Mouse (Mus musculus): ENCODE results near the gene Ccnt2. TPM values are rescaled to one million over a fixed set of nuclear protein-coding genes. Genes with fewer than 3 reads are reported as not detected.

The Ccnt2 gene
- polyA plus RNA-seq, 1 experiment from 2014 or later = 15.8 TPM

DNA sequence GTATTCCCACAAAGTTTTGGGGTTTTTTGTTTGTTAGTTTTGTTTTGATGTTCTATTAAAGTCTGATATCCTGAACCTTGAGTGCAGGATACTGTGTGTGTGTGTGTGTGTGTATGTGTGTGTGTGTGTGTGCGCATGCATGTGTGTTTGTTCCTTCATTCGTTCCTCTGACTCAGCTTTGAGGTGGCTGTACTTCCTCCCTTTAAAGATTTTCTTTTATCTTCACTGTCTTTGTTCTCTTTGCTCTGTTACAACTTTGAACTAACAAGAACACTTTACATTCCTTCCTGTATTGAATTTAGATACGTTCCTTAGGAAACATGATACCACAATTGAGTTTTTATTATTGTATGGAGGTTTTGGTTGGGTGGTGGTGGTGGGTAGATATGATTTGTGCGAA is 22.4 kb downstream of the Ccnt2 start:
- no peaks in the 10 kb centered on the region for H3K9me3 ChIP-seq (ENCODE audit: low read length)
- H3K27me3 ChIP-seq (ENCODE audit: insufficient read depth, low read length) = no peaks in the 10 kb centered on the region
- no peak overlapping the region for H3K27ac ChIP-seq (ENCODE audit: low read depth)
- peaks cover 32% of the 10 kb centered on the region for H3K36me3 ChIP-seq (replicated peaks; ENCODE audit: insufficient read depth, low read length)
- no peak overlapping the region for H3K9ac ChIP-seq (replicated peaks)
- DNase-seq (no peak), ATAC-seq (no peak)
- no peak overlapping the region for H3K4me3 ChIP-seq (ENCODE audit: low read depth, low read length)
- no peaks in the 10 kb centered on the region; the same call in none of the 2 replicates for H3K4me1 ChIP-seq (ENCODE audit: insufficient read depth)
- WGBS (ENCODE audit: insufficient replicate concordance) = 65% methylated on average over 4 of the region's 4 CpGs
- TF ChIP-seq EP300 (IDR thresholded peaks at IDR 0.05; ENCODE audit: low read depth) (no peak), CTCF (IDR thresholded peaks at IDR 0.05; ENCODE audit: low read depth) (no peak)
- no peak overlapping the region for H3K4me2 ChIP-seq (ENCODE audit: low read depth, low read length)

DNA sequence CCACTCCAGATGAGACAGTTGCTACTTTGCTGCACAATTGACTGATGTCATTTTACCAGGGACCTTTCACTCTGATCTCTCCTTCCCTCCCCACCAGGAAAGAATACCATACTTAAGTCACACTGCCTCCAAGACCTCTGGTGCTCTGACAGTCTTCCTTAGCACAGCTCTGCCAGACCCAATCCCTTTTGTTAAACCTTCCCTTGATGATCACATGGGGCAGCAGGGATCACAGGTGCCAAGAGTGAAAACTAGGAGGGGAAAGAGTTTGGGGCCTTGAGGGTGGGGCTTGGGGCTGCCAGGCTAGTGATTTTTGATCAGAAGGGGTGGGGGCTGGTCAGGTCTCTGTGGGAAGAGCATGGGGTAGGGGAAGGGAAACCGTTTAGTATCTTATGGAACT is 22.8 kb downstream of the Ccnt2 start:
- ATAC-seq (no peak), DNase-seq (no peak)
- Histone ChIP-seq H3K9me3 (ENCODE audit: low read length) (no peaks in the 10 kb centered on the region), H3K4me1 (ENCODE audit: insufficient read depth) (no peaks in the 10 kb centered on the region; the same call in none of the 2 replicates), H3K36me3 (replicated peaks; ENCODE audit: insufficient read depth, low read length) (peaks cover 33% of the 10 kb centered on the region), H3K27me3 (ENCODE audit: insufficient read depth, low read length) (no peaks in the 10 kb centered on the region), H3K9ac (replicated peaks) (no peak overlapping the region), H3K4me2 (ENCODE audit: low read depth, low read length) (no peak overlapping the region), H3K27ac (ENCODE audit: low read depth) (no peak overlapping the region), H3K4me3 (ENCODE audit: low read depth, low read length) (no peak overlapping the region)
- WGBS (ENCODE audit: insufficient replicate concordance) = 72% methylated on average over 1 of the region's 1 CpGs
- TF ChIP-seq CTCF (IDR thresholded peaks at IDR 0.05; ENCODE audit: low read depth) = no peak
- TF ChIP-seq EP300 (IDR thresholded peaks at IDR 0.05; ENCODE audit: low read depth) = no peak

DNA sequence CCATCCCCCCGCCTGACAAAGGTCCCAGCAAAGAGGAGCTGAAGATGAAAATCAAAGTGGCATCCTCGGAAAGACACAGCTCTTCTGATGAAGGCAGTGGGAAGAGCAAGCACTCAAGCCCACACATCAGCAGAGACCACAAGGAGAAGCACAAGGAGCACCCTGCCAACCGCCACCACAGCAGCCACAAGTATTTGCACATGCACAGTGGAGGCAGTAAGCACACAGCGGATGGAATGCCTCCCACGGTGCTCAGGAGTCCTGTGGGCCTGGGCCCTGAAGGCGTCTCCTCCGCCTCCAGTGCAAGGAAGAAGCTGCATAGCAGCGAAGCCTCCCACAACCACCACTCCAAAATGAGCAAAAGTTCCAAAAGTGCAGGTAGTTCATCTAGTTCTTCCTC is 29.0 kb downstream of the Ccnt2 start:
- no peak for ATAC-seq
- TF ChIP-seq CTCF (IDR thresholded peaks at IDR 0.05; ENCODE audit: low read depth) (no peak), EP300 (IDR thresholded peaks at IDR 0.05; ENCODE audit: low read depth) (no peak)
- H3K4me1 ChIP-seq (ENCODE audit: insufficient read depth) = no peaks in the 10 kb centered on the region
- H3K4me3 ChIP-seq (ENCODE audit: low read depth, low read length) = no peak overlapping the region
- no peak overlapping the region for H3K9ac ChIP-seq (replicated peaks)
- peaks cover 55% of the 10 kb centered on the region for H3K36me3 ChIP-seq (replicated peaks; ENCODE audit: insufficient read depth, low read length)
- H3K27me3 ChIP-seq (ENCODE audit: insufficient read depth, low read length) = no peaks in the 10 kb centered on the region
- no peaks in the 10 kb centered on the region for H3K9me3 ChIP-seq (ENCODE audit: low read length)
- 91% methylated on average over 8 of the region's 8 CpGs for WGBS (ENCODE audit: insufficient replicate concordance)
- no peak overlapping the region for H3K27ac ChIP-seq (ENCODE audit: low read depth)
- DNase-seq = no peak
- H3K4me2 ChIP-seq (ENCODE audit: low read depth, low read length) = no peak overlapping the region

DNA sequence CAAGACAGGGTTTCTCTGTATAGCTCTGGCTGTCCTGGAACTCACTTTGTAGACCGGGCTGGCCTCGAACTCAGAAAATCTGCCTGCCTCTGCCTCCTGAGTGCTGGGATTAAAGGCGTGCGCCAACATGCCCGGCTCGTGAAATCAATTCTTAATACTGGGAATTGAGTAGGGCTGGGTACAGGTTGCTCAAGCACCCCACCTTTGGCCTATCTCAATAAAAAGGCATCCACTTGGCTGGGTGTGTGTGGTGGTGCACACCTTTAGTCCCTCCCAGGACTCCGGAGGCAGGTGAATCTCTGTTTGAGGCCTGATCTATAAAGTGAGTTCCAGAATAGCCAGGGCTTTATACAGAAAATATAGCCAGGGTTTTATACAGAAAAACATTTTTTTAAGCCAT is 34.7 kb downstream of the Ccnt2 start:
- no peaks in the 10 kb centered on the region for H3K4me1 ChIP-seq (ENCODE audit: insufficient read depth)
- TF ChIP-seq EP300 (IDR thresholded peaks at IDR 0.05; ENCODE audit: low read depth) (no peak), CTCF (IDR thresholded peaks at IDR 0.05; ENCODE audit: low read depth) (no peak)
- no peak overlapping the region for H3K4me2 ChIP-seq (ENCODE audit: low read depth, low read length)
- no peak overlapping the region for H3K27ac ChIP-seq (ENCODE audit: low read depth)
- peak; percentile 33; the same call in 1 of the 2 replicates for ATAC-seq
- H3K36me3 ChIP-seq (replicated peaks; ENCODE audit: insufficient read depth, low read length) = peaks cover 17% of the 10 kb centered on the region
- 84% methylated on average over 7 of the region's 7 CpGs for WGBS (ENCODE audit: insufficient replicate concordance)
- H3K4me3 ChIP-seq (ENCODE audit: low read depth, low read length) = no peak overlapping the region
- H3K9me3 ChIP-seq (ENCODE audit: low read length) = no peaks in the 10 kb centered on the region
- no peaks in the 10 kb centered on the region for H3K27me3 ChIP-seq (ENCODE audit: insufficient read depth, low read length)
- no peak overlapping the region for H3K9ac ChIP-seq (replicated peaks)
- DNase-seq = no peak

DNA sequence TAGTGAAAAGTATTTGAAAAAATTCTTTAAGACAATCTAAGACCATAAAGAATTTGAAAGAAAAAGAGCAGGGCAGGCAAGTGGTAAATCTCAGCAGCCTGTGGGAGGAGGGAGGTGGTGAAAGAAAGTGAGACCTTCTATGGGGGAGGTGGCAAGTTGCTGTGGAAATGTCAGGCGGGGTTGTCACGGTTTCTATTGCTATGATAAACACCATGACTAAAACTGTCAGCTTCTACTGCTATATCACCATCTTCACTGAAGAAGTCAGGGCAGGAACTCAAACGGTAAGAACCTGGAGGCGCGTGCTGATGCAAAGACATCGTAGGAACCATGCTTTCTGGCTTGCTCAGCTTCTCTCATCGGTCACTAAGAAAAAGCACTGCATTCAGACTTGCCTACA is 39.0 kb downstream of the Ccnt2 start:
- TF ChIP-seq CTCF (IDR thresholded peaks at IDR 0.05; ENCODE audit: low read depth) = no peak
- no peak for TF ChIP-seq EP300 (IDR thresholded peaks at IDR 0.05; ENCODE audit: low read depth)
- ATAC-seq (no peak), DNase-seq (no peak)
- Histone ChIP-seq H3K9ac (replicated peaks) (no peak overlapping the region), H3K9me3 (ENCODE audit: low read length) (no peaks in the 10 kb centered on the region), H3K4me1 (ENCODE audit: insufficient read depth) (no peaks in the 10 kb centered on the region), H3K36me3 (replicated peaks; ENCODE audit: insufficient read depth, low read length) (0 out of 2 replicates have a peak, but pooled peaks cover under 1% of the 10 kb centered on the region), H3K4me2 (ENCODE audit: low read depth, low read length) (no peak overlapping the region), H3K4me3 (ENCODE audit: low read depth, low read length) (no peak overlapping the region), H3K27ac (ENCODE audit: low read depth) (no peak overlapping the region), H3K27me3 (ENCODE audit: insufficient read depth, low read length) (no peaks in the 10 kb centered on the region)
- WGBS (ENCODE audit: insufficient replicate concordance) = 66% methylated on average over 7 of the region's 7 CpGs

DNA sequence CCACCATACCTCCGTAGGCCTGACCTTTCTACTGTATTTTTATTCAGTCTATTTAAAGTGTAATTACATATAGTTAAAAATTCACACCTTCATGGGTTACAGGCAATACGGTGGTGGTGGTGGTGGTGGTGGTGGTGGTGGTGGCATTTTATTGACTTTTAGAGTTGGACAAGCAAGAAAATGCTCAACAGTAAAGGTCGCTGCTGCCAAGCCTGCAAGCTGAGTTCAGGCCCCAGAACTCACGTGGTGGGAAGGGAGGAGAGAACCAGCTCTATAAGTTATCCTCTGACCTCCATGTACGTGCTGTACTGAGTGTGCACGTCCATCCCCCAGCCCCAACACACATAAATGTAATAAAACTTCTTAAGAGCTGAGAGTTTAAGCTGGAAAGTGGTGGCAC is 42.4 kb downstream of the Ccnt2 start:
- H3K27ac ChIP-seq (ENCODE audit: low read depth) = no peak overlapping the region
- no peaks in the 10 kb centered on the region for H3K4me1 ChIP-seq (ENCODE audit: insufficient read depth)
- ATAC-seq (no peak), DNase-seq (no peak)
- no peak overlapping the region for H3K4me3 ChIP-seq (ENCODE audit: low read depth, low read length)
- TF ChIP-seq EP300 (IDR thresholded peaks at IDR 0.05; ENCODE audit: low read depth) (no peak), CTCF (IDR thresholded peaks at IDR 0.05; ENCODE audit: low read depth) (no peak)
- H3K9me3 ChIP-seq (ENCODE audit: low read length) = no peaks in the 10 kb centered on the region
- no peaks in the 10 kb centered on the region for H3K36me3 ChIP-seq (replicated peaks; ENCODE audit: insufficient read depth, low read length)
- 83% methylated on average over 6 of the region's 6 CpGs for WGBS (ENCODE audit: insufficient replicate concordance)
- H3K9ac ChIP-seq (replicated peaks) = no peak overlapping the region
- no peak overlapping the region for H3K4me2 ChIP-seq (ENCODE audit: low read depth, low read length)
- no peaks in the 10 kb centered on the region for H3K27me3 ChIP-seq (ENCODE audit: insufficient read depth, low read length)

DNA sequence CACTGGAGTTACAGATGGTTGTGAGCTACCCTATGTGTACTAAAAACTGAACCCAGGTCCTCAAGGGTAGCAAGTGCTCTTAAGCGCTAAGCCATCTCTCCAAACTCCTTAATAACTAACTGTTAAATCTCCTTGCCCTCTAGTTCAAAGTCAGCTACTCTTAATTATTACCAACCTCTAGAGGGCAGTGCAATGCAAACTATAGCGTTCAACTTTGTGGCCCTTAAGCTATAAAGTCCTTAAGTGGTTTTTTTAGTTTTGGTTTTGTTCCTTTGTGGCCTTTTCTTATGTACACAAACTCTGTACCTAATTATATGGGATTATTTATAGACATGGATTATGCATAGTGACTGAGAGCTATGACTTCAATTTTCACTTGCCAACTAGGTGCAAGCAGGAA is 53.4 kb downstream of the Ccnt2 start:
- Histone ChIP-seq H3K27ac (ENCODE audit: low read depth) (no peak overlapping the region), H3K4me1 (ENCODE audit: insufficient read depth) (no peaks in the 10 kb centered on the region), H3K4me2 (ENCODE audit: low read depth, low read length) (no peak overlapping the region), H3K9ac (replicated peaks) (no peak overlapping the region), H3K9me3 (ENCODE audit: low read length) (no peaks in the 10 kb centered on the region), H3K36me3 (replicated peaks; ENCODE audit: insufficient read depth, low read length) (no peaks in the 10 kb centered on the region), H3K4me3 (ENCODE audit: low read depth, low read length) (no peak overlapping the region), H3K27me3 (ENCODE audit: insufficient read depth, low read length) (no peaks in the 10 kb centered on the region)
- TF ChIP-seq EP300 (IDR thresholded peaks at IDR 0.05; ENCODE audit: low read depth) (no peak), CTCF (IDR thresholded peaks at IDR 0.05; ENCODE audit: low read depth) (peak; percentile 71)
- no peak for DNase-seq
- ATAC-seq = peak; percentile 29; the same call in 1 of the 2 replicates
- 10% methylated on average over 2 of the region's 2 CpGs for WGBS (ENCODE audit: insufficient replicate concordance)

Data from liver, postnatal 0 days (tissue).